Mouse (Mus musculus): ENCODE data around the gene Rpl24. TPM values are rescaled to one million over a fixed set of nuclear protein-coding genes. Genes with fewer than 3 reads are reported as not detected.
"Not testable (repeated sequence)": the region's sequence is repeated elsewhere in the genome, so short reads cannot be mapped to it uniquely, and the experiment has no call there.

Rpl24 gene
- total and polyA plus RNA-seq, 2 experiments from 2014 or later: 576 to 584 TPM

- DNase-seq (no peak), ATAC-seq (no peak)
- TF ChIP-seq CTCF (IDR thresholded peaks at IDR 0.05; ENCODE audit: low read depth): no peak
- Histone ChIP-seq H3K4me2 (ENCODE audit: low read depth) (no peak overlapping the region), H3K27me3 (ENCODE audit: insufficient read depth, low read length) (no peaks in the 10 kb centered on the region), H3K27ac (ENCODE audit: low read depth, low read length) (no peak overlapping the region), H3K4me1 (ENCODE audit: insufficient read depth) (no peaks in the 10 kb centered on the region), H3K9ac (no peak overlapping the region), H3K36me3 (ENCODE audit: insufficient read depth) (no peaks in the 10 kb centered on the region), H3K4me3 (ENCODE audit: low read depth, low read length) (no peak overlapping the region), H3K9me3 (ENCODE audit: low read length) (no peaks in the 10 kb centered on the region)
- WGBS: 92% methylated on average over 4 of the region's 4 CpGs
Observed at GRCm38 (mm10) chr16:55940781-55941180, 25.3 kb upstream of the Rpl24 start.

GRCm38 (mm10) chr16:55947266-55947665 is 18.8 kb upstream of the Rpl24 start:
- TF ChIP-seq CTCF (IDR thresholded peaks at IDR 0.05; ENCODE audit: low read depth): no peak
- H3K36me3 ChIP-seq (ENCODE audit: insufficient read depth): no peaks in the 10 kb centered on the region
- WGBS: 75% methylated on average over 3 of the region's 3 CpGs
- no peaks in the 10 kb centered on the region for H3K4me1 ChIP-seq (ENCODE audit: insufficient read depth)
- H3K9me3 ChIP-seq (ENCODE audit: low read length): no peaks in the 10 kb centered on the region
- H3K27ac ChIP-seq (ENCODE audit: low read depth, low read length): no peak overlapping the region
- H3K27me3 ChIP-seq (ENCODE audit: insufficient read depth, low read length): no peaks in the 10 kb centered on the region
- no peak overlapping the region for H3K4me2 ChIP-seq (ENCODE audit: low read depth)
- ATAC-seq (no peak), DNase-seq (no peak)
- no peak overlapping the region for H3K9ac ChIP-seq
- H3K4me3 ChIP-seq (ENCODE audit: low read depth, low read length): no peak overlapping the region

- not testable (repeated sequence) for H3K4me3 ChIP-seq (ENCODE audit: low read depth, low read length); H3K9ac ChIP-seq; H3K9me3 ChIP-seq (ENCODE audit: low read length); H3K36me3 ChIP-seq (ENCODE audit: insufficient read depth); H3K27ac ChIP-seq (ENCODE audit: low read depth, low read length); H3K4me2 ChIP-seq (ENCODE audit: low read depth); H3K4me1 ChIP-seq (ENCODE audit: insufficient read depth); H3K27me3 ChIP-seq (ENCODE audit: insufficient read depth, low read length); ATAC-seq; DNase-seq
- 89% methylated on average over 2 of the region's 2 CpGs for WGBS
Observed at GRCm38 (mm10) chr16:55947876-55948410, 18.1 kb upstream of the Rpl24 start.

GRCm38 (mm10) chr16:55948963-55949362 is 17.1 kb upstream of the Rpl24 start:
- WGBS: 69% methylated on average over 7 of the region's 7 CpGs

GRCm38 (mm10) chr16:55950462-55950861 is 15.6 kb upstream of the Rpl24 start:
- Histone ChIP-seq H3K9ac (no peak overlapping the region), H3K4me2 (ENCODE audit: low read depth) (no peak overlapping the region), H3K4me1 (ENCODE audit: insufficient read depth) (no peaks in the 10 kb centered on the region), H3K9me3 (ENCODE audit: low read length) (no peaks in the 10 kb centered on the region), H3K27me3 (ENCODE audit: insufficient read depth, low read length) (no peaks in the 10 kb centered on the region), H3K27ac (ENCODE audit: low read depth, low read length) (no peak overlapping the region), H3K36me3 (ENCODE audit: insufficient read depth) (no peaks in the 10 kb centered on the region), H3K4me3 (ENCODE audit: low read depth, low read length) (no peak overlapping the region)
- DNase-seq (no peak), ATAC-seq (no peak)
- 72% methylated on average over 3 of the region's 3 CpGs for WGBS
- no peak for TF ChIP-seq CTCF (IDR thresholded peaks at IDR 0.05; ENCODE audit: low read depth)

More at GRCm38 (mm10) chr16:55948963-55949362, 17.1 kb upstream of the Rpl24 start:
- no peak overlapping the region for H3K27ac ChIP-seq (ENCODE audit: low read depth, low read length)
- no peak for DNase-seq
- H3K4me2 ChIP-seq (ENCODE audit: low read depth): no peak overlapping the region
- no peak overlapping the region for H3K4me3 ChIP-seq (ENCODE audit: low read depth, low read length)
- H3K36me3 ChIP-seq (ENCODE audit: insufficient read depth): no peaks in the 10 kb centered on the region
- no peak for ATAC-seq
- no peaks in the 10 kb centered on the region for H3K27me3 ChIP-seq (ENCODE audit: insufficient read depth, low read length)
- TF ChIP-seq CTCF (IDR thresholded peaks at IDR 0.05; ENCODE audit: low read depth): no peak
- H3K9ac ChIP-seq: no peak overlapping the region
- H3K9me3 ChIP-seq (ENCODE audit: low read length): no peaks in the 10 kb centered on the region
- no peaks in the 10 kb centered on the region for H3K4me1 ChIP-seq (ENCODE audit: insufficient read depth)

- no peaks in the 10 kb centered on the region for H3K9me3 ChIP-seq (ENCODE audit: low read length)
- no peak overlapping the region for H3K9ac ChIP-seq
- 34% methylated on average over 19 of the region's 19 CpGs for WGBS
- H3K36me3 ChIP-seq (ENCODE audit: insufficient read depth): no peaks in the 10 kb centered on the region
- H3K4me1 ChIP-seq (ENCODE audit: insufficient read depth): no peaks in the 10 kb centered on the region
- H3K4me3 ChIP-seq (ENCODE audit: low read depth, low read length): no peak overlapping the region
- ATAC-seq: peak; percentile 81
- no peaks in the 10 kb centered on the region for H3K27me3 ChIP-seq (ENCODE audit: insufficient read depth, low read length)
- peak; percentile 92 for DNase-seq
- no peak overlapping the region for H3K4me2 ChIP-seq (ENCODE audit: low read depth)
- peak; percentile 84 for TF ChIP-seq CTCF (IDR thresholded peaks at IDR 0.05; ENCODE audit: low read depth)
- no peak overlapping the region for H3K27ac ChIP-seq (ENCODE audit: low read depth, low read length)
Observed at GRCm38 (mm10) chr16:55950946-55951678, 15.0 kb upstream of the Rpl24 start.

- Histone ChIP-seq H3K27ac (ENCODE audit: low read depth, low read length) (no peak overlapping the region), H3K27me3 (ENCODE audit: insufficient read depth, low read length) (no peaks in the 10 kb centered on the region), H3K9me3 (ENCODE audit: low read length) (no peaks in the 10 kb centered on the region), H3K9ac (no peak overlapping the region), H3K4me3 (ENCODE audit: low read depth, low read length) (no peak overlapping the region), H3K4me1 (ENCODE audit: insufficient read depth) (no peaks in the 10 kb centered on the region), H3K36me3 (ENCODE audit: insufficient read depth) (no peaks in the 10 kb centered on the region), H3K4me2 (ENCODE audit: low read depth) (no peak overlapping the region)
- DNase-seq: no peak
- ATAC-seq: no peak
- WGBS: 78% methylated on average over 7 of the region's 7 CpGs
- no peak for TF ChIP-seq CTCF (IDR thresholded peaks at IDR 0.05; ENCODE audit: low read depth)
Observed at GRCm38 (mm10) chr16:55951679-55952327, 14.3 kb upstream of the Rpl24 start.

Measured in forebrain, postnatal 0 days (tissue).